Mouse (Mus musculus) embryonic facial prominence, embryonic 14.5 days (tissue): ENCODE data around the gene Hdac7. TPM values are rescaled to one million over a fixed set of nuclear protein-coding genes. Genes with fewer than 3 reads are reported as not detected.

Source experiments
- ATAC-seq: fragments of 200-750 bp; cut with Nextera tagmentation; 2 replicates; pipeline ENCODE4 v1.8.0; 2017; ENCODE audit warnings: low read depth, moderate number of reproducible peaks, moderate TSS enrichment
- DNase-seq: peaks from one replicate; pipeline ENCODE4 v3.0.0-alpha.2; 2015; ENCODE audit warnings: low spot score
- H3K27ac ChIP-seq: fragments of 300-500 bp; sonication (generic); replicated peaks from 2 replicates; pipeline ENCODE4 v1.5.1; 2014; ENCODE audit warnings: low read depth, mild to moderate bottlenecking, low read length, moderate library complexity
- H3K27me3 ChIP-seq: fragments of 300-500 bp; sonication (generic); replicated peaks from 2 replicates; pipeline ENCODE4 v1.6.1; 2014; ENCODE audit warnings: low read length; ENCODE audit not compliant: control insufficient read depth, insufficient read depth
- H3K36me3 ChIP-seq: fragments of 300-500 bp; sonication (generic); 2 replicates; pipeline ENCODE4 v1.6.1; 2014; ENCODE audit warnings: low read length, mixed read lengths; ENCODE audit not compliant: control insufficient read depth, insufficient read depth
- H3K4me1 ChIP-seq: fragments of 300-500 bp; sonication (generic); 2 replicates; pipeline ENCODE4 v1.6.1; 2014; ENCODE audit warnings: antibody characterized with exemption, low read length; ENCODE audit not compliant: control insufficient read depth, insufficient read depth
- H3K4me2 ChIP-seq: fragments of 300-500 bp; sonication (generic); 2 replicates; pipeline ENCODE4 v1.6.1; 2014; ENCODE audit warnings: low read depth, mild to moderate bottlenecking, low read length, moderate library complexity, mixed read lengths
- H3K4me3 ChIP-seq: fragments of 300-500 bp; sonication (generic); 2 replicates; pipeline ENCODE4 v1.5.1; 2014; ENCODE audit warnings: low read depth, mild to moderate bottlenecking, low read length
- H3K9ac ChIP-seq: fragments of 300-500 bp; sonication (generic); 2 replicates; pipeline ENCODE4 v1.6.1; 2014; ENCODE audit warnings: low read depth, mild to moderate bottlenecking, low read length, moderate library complexity, mixed read lengths
- H3K9me3 ChIP-seq: fragments of 300-500 bp; sonication (generic); 2 replicates; pipeline ENCODE4 v1.6.1; 2016; ENCODE audit warnings: low read length; ENCODE audit not compliant: control insufficient read depth
- WGBS: fragments of 180-500 bp; shearing (Covaris S2); extraction: QIAGEN DNeasy Blood & Tissue Kit; methylation state at CpG from one replicate; pipeline ENCODE4 v1.1.7; 2014; 5-methylcytosine and 5-hydroxymethylcytosine counted together
- polyA plus RNA-seq: library from polyadenylated mRNA; unstranded; fragments of >200 nt; fragmentation: Nextera tagmentation; extraction: Ambion mirVana; gene quantifications from 2 replicates; pipeline ENCODE4 v1.2.1, GENCODE M21; 2014

Hdac7 gene
- polyA plus RNA-seq, 1 experiment from 2014 or later: 30.8 TPM

GRCm38 (mm10) chr15:97751676-97752075 lies 92.6 kb downstream of the Hdac7 start:
- Histone ChIP-seq H3K4me3 (no peak overlapping the region), H3K27ac (no peak overlapping the region), H3K27me3 (no peaks in the 10 kb centered on the region), H3K4me2 (no peak overlapping the region), H3K9me3 (no peaks in the 10 kb centered on the region), H3K9ac (no peak overlapping the region), H3K4me1 (peaks cover 34% of the 10 kb centered on the region), H3K36me3 (no peaks in the 10 kb centered on the region)
- ATAC-seq (no peak), DNase-seq (no peak)
- WGBS: 76% methylated on average over 2 of the region's 2 CpGs

GRCm38 (mm10) chr15:97750697-97751096 lies 93.6 kb downstream of the Hdac7 start:
- Histone ChIP-seq H3K9ac (no peak overlapping the region), H3K27ac (peak overlapping the region; percentile 74), H3K27me3 (no peaks in the 10 kb centered on the region), H3K4me2 (0 out of 2 replicates have a peak overlapping the region, but pooled peaks have one; percentile 1), H3K4me3 (no peak overlapping the region), H3K36me3 (no peaks in the 10 kb centered on the region), H3K4me1 (peaks cover 29% of the 10 kb centered on the region), H3K9me3 (no peaks in the 10 kb centered on the region)
- DNase-seq: peak; percentile 96
- WGBS: 16% methylated on average over 12 of the region's 12 CpGs
- peak; percentile 93 for ATAC-seq

- DNase-seq (no peak), ATAC-seq (no peak)
- H3K4me2 ChIP-seq: no peak overlapping the region
- H3K4me3 ChIP-seq: no peak overlapping the region
- 89% methylated on average over 12 of the region's 13 CpGs for WGBS
- no peaks in the 10 kb centered on the region for H3K9me3 ChIP-seq
- H3K36me3 ChIP-seq: no peaks in the 10 kb centered on the region
- peaks cover 27% of the 10 kb centered on the region for H3K4me1 ChIP-seq
- no peak overlapping the region for H3K9ac ChIP-seq
- no peaks in the 10 kb centered on the region for H3K27me3 ChIP-seq
- peak overlapping the region; percentile 74; the same call in 1 of the 2 replicates for H3K27ac ChIP-seq
These were observed 94.5 kb downstream of the Hdac7 start for GRCm38 (mm10) chr15:97749841-97750240.

- Histone ChIP-seq H3K9me3 (no peaks in the 10 kb centered on the region), H3K27ac (no peak overlapping the region), H3K4me3 (no peak overlapping the region), H3K4me2 (no peak overlapping the region), H3K36me3 (no peaks in the 10 kb centered on the region), H3K4me1 (peaks cover 23% of the 10 kb centered on the region), H3K9ac (no peak overlapping the region), H3K27me3 (no peaks in the 10 kb centered on the region)
- ATAC-seq: no peak
- DNase-seq: no peak
- whole genome bisulfite sequencing: 85% methylated on average over 9 of the region's 9 CpGs
These were observed 94.9 kb downstream of the Hdac7 start for GRCm38 (mm10) chr15:97749397-97749796.

DNA sequence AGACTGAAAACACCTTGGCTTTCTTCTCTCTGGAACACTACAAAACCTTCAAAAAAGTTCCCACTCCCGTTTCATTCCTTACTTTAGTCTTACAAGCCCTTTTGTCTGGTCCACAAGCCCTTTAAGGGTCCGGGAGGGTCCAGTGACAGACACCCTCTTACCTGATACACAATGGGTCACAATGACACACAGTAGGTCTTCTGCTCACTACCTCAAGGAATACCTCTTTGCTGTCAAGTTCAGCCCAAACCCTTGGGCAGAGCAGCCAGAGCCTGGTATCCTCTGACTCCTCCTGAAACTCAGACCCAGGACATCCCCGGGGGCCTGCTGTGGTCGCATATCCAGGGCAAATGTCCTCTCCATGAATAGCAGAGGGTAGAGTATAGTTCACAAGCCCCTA lies 95.3 kb downstream of the Hdac7 start:
- DNase-seq (no peak), ATAC-seq (no peak)
- H3K9ac ChIP-seq: no peak overlapping the region
- no peaks in the 10 kb centered on the region for H3K36me3 ChIP-seq
- WGBS: 87% methylated on average over 4 of the region's 4 CpGs
- H3K27me3 ChIP-seq: no peaks in the 10 kb centered on the region
- H3K4me2 ChIP-seq: no peak overlapping the region
- no peak overlapping the region for H3K27ac ChIP-seq
- H3K4me3 ChIP-seq: no peak overlapping the region
- no peaks in the 10 kb centered on the region for H3K9me3 ChIP-seq
- H3K4me1 ChIP-seq: peaks cover 21% of the 10 kb centered on the region

GRCm38 (mm10) chr15:97748309-97748708 lies 96.0 kb downstream of the Hdac7 start:
- Histone ChIP-seq H3K27ac (no peak overlapping the region), H3K9ac (no peak overlapping the region), H3K36me3 (no peaks in the 10 kb centered on the region), H3K4me1 (peaks cover 21% of the 10 kb centered on the region), H3K4me3 (no peak overlapping the region), H3K9me3 (no peaks in the 10 kb centered on the region), H3K27me3 (no peaks in the 10 kb centered on the region), H3K4me2 (no peak overlapping the region)
- DNase-seq (no peak), ATAC-seq (no peak)
- 56% methylated on average over 10 of the region's 10 CpGs for WGBS

GRCm38 (mm10) chr15:97747486-97747885 lies 96.8 kb downstream of the Hdac7 start:
- 75% methylated on average over 4 of the region's 4 CpGs for WGBS
- no peak for ATAC-seq

DNA sequence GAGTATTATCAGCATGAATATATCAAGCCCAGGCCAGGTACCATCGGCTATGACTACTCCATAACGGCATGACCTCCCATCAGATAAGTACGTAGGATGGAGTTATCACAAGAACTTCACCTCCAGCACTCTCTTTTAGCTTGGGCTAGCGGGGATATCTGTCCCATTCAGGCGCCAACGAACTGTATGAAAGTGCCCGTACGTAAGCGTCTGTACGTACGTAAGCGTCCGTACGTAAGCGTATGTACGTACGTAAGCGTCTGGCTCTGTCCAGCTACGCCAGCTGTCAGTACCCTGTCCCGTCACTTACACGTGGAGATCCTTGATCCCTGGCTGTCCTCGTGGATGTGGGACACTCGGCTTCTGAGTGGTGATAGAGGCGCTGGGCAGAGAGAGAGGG lies 97.6 kb downstream of the Hdac7 start:
- 92% methylated on average over 23 of the region's 24 CpGs for WGBS
- no peak for ATAC-seq

More at GRCm38 (mm10) chr15:97747486-97747885, 96.8 kb downstream of the Hdac7 start:
- no peaks in the 10 kb centered on the region for H3K36me3 ChIP-seq
- no peak for DNase-seq
- no peak overlapping the region for H3K4me2 ChIP-seq
- peaks cover 21% of the 10 kb centered on the region for H3K4me1 ChIP-seq
- no peak overlapping the region for H3K27ac ChIP-seq
- no peaks in the 10 kb centered on the region for H3K9me3 ChIP-seq
- H3K4me3 ChIP-seq: no peak overlapping the region
- H3K9ac ChIP-seq: no peak overlapping the region
- no peaks in the 10 kb centered on the region for H3K27me3 ChIP-seq

GRCm38 (mm10) chr15:97746278-97746677 lies 98.0 kb downstream of the Hdac7 start:
- no peaks in the 10 kb centered on the region for H3K36me3 ChIP-seq
- WGBS: 89% methylated on average over 10 of the region's 10 CpGs
- no peak overlapping the region for H3K9ac ChIP-seq
- DNase-seq (no peak), ATAC-seq (no peak)
- H3K4me1 ChIP-seq: peaks cover 21% of the 10 kb centered on the region
- no peak overlapping the region for H3K4me3 ChIP-seq
- no peaks in the 10 kb centered on the region for H3K27me3 ChIP-seq
- H3K9me3 ChIP-seq: no peaks in the 10 kb centered on the region
- H3K4me2 ChIP-seq: no peak overlapping the region
- H3K27ac ChIP-seq: no peak overlapping the region

More for the DNA sequence above, 97.6 kb downstream of the Hdac7 start:
- Histone ChIP-seq H3K4me3 (no peak overlapping the region), H3K4me2 (no peak overlapping the region), H3K4me1 (peaks cover 21% of the 10 kb centered on the region), H3K9me3 (no peaks in the 10 kb centered on the region), H3K27ac (no peak overlapping the region), H3K9ac (no peak overlapping the region), H3K36me3 (no peaks in the 10 kb centered on the region), H3K27me3 (no peaks in the 10 kb centered on the region)
- DNase-seq: no peak
